Mouse (Mus musculus) midbrain, embryonic 12.5 days (tissue): ENCODE measurements around the gene Slc22a7. TPM values are rescaled to one million over a fixed set of nuclear protein-coding genes. Genes with fewer than 3 reads are reported as not detected.

ENCODE experiments used
- ATAC-seq: fragments of 200-750 bp; cut with Nextera tagmentation; 2 replicates; pipeline ENCODE4 v1.8.0; 2017; ENCODE audit warnings: low read depth, moderate TSS enrichment, moderate library complexity; ENCODE audit not compliant: low FRiP score
- H3K27ac ChIP-seq: fragments of 300-500 bp; sonication (generic); replicated peaks from 2 replicates; pipeline ENCODE4 v1.5.1; 2016; ENCODE audit warnings: mild to moderate bottlenecking
- H3K27me3 ChIP-seq: fragments of 300-500 bp; sonication (generic); 2 replicates; pipeline ENCODE4 v1.6.1; 2016; ENCODE audit warnings: mild to moderate bottlenecking
- H3K36me3 ChIP-seq: fragments of 300-500 bp; sonication (generic); 2 replicates; pipeline ENCODE4 v1.6.1; 2016
- H3K4me1 ChIP-seq: fragments of 300-500 bp; sonication (generic); 2 replicates; pipeline ENCODE4 v1.6.1; 2016
- H3K4me2 ChIP-seq: fragments of 300-500 bp; sonication (generic); replicated peaks from 2 replicates; pipeline ENCODE4 v1.6.1; 2016; ENCODE audit warnings: mild to moderate bottlenecking, moderate library complexity
- H3K4me3 ChIP-seq: fragments of 300-500 bp; sonication (generic); 2 replicates; pipeline ENCODE4 v1.5.1; 2016; ENCODE audit warnings: mild to moderate bottlenecking
- H3K9ac ChIP-seq: fragments of 300-500 bp; sonication (generic); replicated peaks from 2 replicates; pipeline ENCODE4 v1.6.1; 2016; ENCODE audit warnings: mild to moderate bottlenecking, moderate library complexity
- H3K9me3 ChIP-seq: fragments of 300-500 bp; sonication (generic); 2 replicates; pipeline ENCODE4 v1.6.1; 2016; ENCODE audit warnings: mild to moderate bottlenecking
- WGBS: fragments of 180-500 bp; shearing (Covaris S2); methylation state at CpG from one replicate; pipeline ENCODE4 v1.1.7; 2016; 5-methylcytosine and 5-hydroxymethylcytosine counted together
- polyA plus RNA-seq: library from polyadenylated mRNA; unstranded; fragments of >200 nt; fragmentation: Nextera tagmentation; extraction: Ambion mirVana; gene quantifications from 2 replicates; pipeline ENCODE4 v1.2.1, GENCODE M21; 2016

Slc22a7 gene
- not detected in 2 replicates for polyA plus RNA-seq

DNA sequence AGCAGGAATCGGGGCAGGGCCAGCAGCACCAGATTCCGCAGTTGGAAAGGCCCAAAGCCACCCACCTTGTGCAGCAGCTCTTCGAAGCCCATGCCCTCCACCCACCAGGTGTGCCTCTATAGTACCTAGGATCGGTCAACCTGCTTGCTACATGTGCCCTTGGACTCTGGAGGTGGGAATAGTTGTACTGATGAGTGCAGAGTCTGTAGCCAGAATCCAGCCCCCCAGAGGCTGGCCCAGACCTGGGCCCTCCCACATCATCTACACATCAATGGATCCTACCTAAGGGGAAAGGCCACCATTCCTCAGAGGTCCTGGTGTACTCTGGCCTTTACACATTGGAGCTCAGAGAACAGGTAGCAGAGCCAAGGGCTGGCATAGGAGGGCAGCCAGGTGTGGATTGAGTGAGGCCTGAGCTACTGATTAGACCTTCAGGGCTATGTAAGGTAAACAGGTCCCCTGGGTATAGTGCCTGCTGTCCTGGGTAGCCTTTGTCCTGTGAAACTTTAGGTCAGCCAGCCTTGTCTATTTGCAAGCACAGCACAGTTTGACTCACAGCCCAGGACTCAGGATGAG, at the start of gene Slc22a7:
Gene Slc22a7, minus strand, starts transcription at position 160 of the 576 bp plus-strand sequence.
- no peak for ATAC-seq
- Histone ChIP-seq H3K9me3 (no peaks in the 10 kb centered on the region), H3K36me3 (no peaks in the 10 kb centered on the region), H3K27me3 (peaks cover 53% of the 10 kb centered on the region), H3K27ac (no peak within 1 kb of the TSS), H3K4me3 (no peak within 1 kb of the TSS), H3K4me1 (peaks cover 11% of the 10 kb centered on the region; the same call in 1 of the 2 replicates), H3K9ac (no peak within 1 kb of the TSS), H3K4me2 (no peak within 1 kb of the TSS)
- WGBS: 79% methylated on average over 4 of the region's 4 CpGs

DNA sequence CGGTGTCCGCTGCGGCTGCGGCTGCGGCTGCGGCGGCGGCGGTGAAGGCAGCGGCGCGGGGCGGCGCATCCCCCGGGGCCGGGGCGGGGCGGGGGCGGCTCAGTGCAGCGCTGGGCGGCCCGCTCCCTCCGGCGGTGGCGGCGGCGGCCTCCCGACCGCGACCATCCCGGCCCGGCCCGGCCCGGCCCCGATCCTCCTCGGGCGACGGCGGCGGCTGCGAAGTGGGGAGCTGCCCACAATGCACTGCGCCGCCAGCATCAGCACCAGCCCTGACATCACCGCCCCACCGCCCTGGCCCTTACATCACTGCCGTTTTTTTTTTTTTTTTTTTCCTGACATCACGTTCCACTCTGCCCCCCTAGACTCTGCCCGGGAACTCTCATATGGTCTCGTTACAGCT, 49.2 kb upstream of the Slc22a7 start, which contains the start of gene Ttbk1:
Gene Ttbk1, minus strand, starts transcription at position 245 of the 400 bp plus-strand sequence.
- Histone ChIP-seq H3K27ac (peak within 1 kb of the TSS; percentile 25; the same call in 1 of the 2 replicates), H3K4me1 (peaks cover 41% of the 10 kb centered on the region), H3K4me2 (peak within 1 kb of the TSS; percentile 78), H3K36me3 (no peaks in the 10 kb centered on the region), H3K9me3 (no peaks in the 10 kb centered on the region), H3K4me3 (peak within 1 kb of the TSS; percentile 92), H3K9ac (peak within 1 kb of the TSS; percentile 96), H3K27me3 (peaks cover 55% of the 10 kb centered on the region)
- WGBS: 1% methylated on average over 12 of the region's 49 CpGs
- ATAC-seq: peak; percentile 77

DNA sequence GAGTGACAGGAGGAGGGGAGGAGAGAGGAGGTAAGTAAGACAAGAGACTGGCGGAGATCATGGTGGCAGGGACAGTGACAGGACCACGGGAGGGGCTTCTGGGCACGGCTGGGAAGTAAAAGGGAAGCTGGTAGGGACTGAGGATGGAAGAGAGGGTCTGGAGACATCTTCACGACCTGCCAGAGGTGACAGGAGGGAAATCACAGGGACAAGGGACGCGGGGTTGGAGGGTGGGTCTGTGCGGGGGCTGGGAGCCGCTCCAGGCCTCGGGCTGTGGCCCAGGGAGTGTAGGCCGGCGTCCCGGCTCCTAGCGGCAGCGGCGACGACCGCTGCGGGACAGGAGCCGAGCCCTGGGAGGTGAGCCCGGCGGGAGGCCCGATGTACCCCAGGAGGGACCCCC, 48.7 kb upstream of the Slc22a7 start:
- H3K4me3 ChIP-seq: peak overlapping the region; percentile 92
- peak overlapping the region; percentile 25; the same call in 1 of the 2 replicates for H3K27ac ChIP-seq
- H3K27me3 ChIP-seq: peaks cover 55% of the 10 kb centered on the region
- peak overlapping the region; percentile 78 for H3K4me2 ChIP-seq
- peak overlapping the region; percentile 96 for H3K9ac ChIP-seq
- H3K4me1 ChIP-seq: peaks cover 41% of the 10 kb centered on the region
- WGBS: 2% methylated on average over 19 of the region's 22 CpGs
- H3K9me3 ChIP-seq: no peaks in the 10 kb centered on the region
- ATAC-seq: peak; percentile 50
- no peaks in the 10 kb centered on the region for H3K36me3 ChIP-seq

DNA sequence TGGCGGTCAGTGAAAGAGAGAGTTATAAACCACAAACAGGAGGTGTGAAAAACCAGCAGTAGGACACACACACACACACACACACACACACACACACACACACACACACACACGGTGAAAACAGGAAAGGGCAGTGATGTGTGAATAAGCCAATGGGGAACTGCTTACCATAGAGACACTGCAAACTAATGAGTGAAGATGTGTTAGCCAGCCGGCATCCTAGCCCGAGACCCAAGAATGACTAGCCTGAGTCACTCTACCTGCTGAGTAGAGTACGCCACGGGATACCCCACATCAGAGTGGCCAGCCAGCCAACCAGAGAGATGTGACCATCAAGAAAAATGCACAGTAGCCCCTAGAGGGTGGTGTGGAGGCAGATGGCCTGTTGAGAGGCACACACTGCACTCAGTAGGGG, 46.2 kb upstream of the Slc22a7 start:
- 16% methylated on average over 6 of the region's 6 CpGs for WGBS
- Histone ChIP-seq H3K27ac (no peak overlapping the region; the same call in 1 of the 2 replicates), H3K4me2 (peak overlapping the region; percentile 67), H3K27me3 (peaks cover 46% of the 10 kb centered on the region), H3K4me3 (peak overlapping the region; percentile 41), H3K9me3 (no peaks in the 10 kb centered on the region), H3K36me3 (peaks cover 18% of the 10 kb centered on the region), H3K4me1 (peaks cover 41% of the 10 kb centered on the region), H3K9ac (peak overlapping the region; percentile 59)
- ATAC-seq: no peak

DNA sequence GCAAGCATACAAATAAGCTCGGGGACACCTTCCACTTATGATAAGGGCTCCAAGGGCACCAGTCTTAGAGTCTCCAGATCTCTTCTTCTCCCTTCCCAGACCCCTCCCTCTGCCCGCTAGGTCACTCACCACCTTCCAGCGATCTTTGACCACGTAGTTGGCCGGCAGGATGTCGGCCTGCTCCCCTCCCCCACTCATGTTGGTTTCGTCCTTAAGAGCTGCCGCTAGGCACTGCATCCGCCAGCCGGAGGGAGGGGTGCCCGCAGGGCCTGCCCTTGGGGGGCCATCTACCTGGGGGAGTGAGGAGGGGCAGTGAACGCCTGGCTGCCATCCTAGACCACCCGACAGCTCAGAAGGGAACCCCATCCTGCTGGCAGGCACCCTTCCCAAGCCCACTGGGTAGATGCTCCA, 45.8 kb upstream of the Slc22a7 start:
- peak overlapping the region; percentile 59 for H3K9ac ChIP-seq
- 2% methylated on average over 13 of the region's 13 CpGs for WGBS
- peaks cover 22% of the 10 kb centered on the region for H3K36me3 ChIP-seq
- ATAC-seq: peak; percentile 17; the same call in 1 of the 2 replicates
- peak overlapping the region; percentile 67 for H3K4me2 ChIP-seq
- no peaks in the 10 kb centered on the region for H3K9me3 ChIP-seq
- H3K27me3 ChIP-seq: peaks cover 44% of the 10 kb centered on the region
- peaks cover 41% of the 10 kb centered on the region for H3K4me1 ChIP-seq
- H3K27ac ChIP-seq: no peak overlapping the region; the same call in 1 of the 2 replicates
- H3K4me3 ChIP-seq: peak overlapping the region; percentile 41

DNA sequence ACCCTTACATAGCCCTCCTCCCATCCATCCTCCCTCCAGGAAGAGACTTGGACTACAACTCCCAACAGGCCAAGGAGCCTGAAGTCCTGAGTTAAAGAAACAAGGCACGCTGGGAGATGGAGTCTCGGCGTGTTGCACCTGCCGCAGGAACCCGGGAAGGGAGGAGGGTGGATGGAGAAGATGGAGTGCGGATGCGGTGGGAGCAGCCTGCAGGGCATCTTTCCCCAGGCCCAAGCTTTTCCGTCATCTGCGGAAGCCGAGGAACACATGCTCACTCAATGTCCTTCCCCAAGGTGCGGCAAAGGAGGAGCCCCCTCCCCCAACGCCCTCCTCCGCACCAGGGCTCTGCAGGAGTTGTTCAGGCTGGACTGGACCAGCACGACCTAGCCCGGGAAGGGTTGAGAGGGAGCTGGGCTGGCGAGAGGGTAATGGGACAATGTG, 45.3 kb upstream of the Slc22a7 start:
- H3K9me3 ChIP-seq: no peaks in the 10 kb centered on the region
- peaks cover 40% of the 10 kb centered on the region for H3K27me3 ChIP-seq
- WGBS: 2% methylated on average over 16 of the region's 16 CpGs
- ATAC-seq: peak; percentile 47
- peak overlapping the region; percentile 41 for H3K4me3 ChIP-seq
- no peak overlapping the region; the same call in 1 of the 2 replicates for H3K27ac ChIP-seq
- peaks cover 27% of the 10 kb centered on the region for H3K36me3 ChIP-seq
- peak overlapping the region; percentile 67 for H3K4me2 ChIP-seq
- H3K4me1 ChIP-seq: peaks cover 41% of the 10 kb centered on the region
- H3K9ac ChIP-seq: peak overlapping the region; percentile 59

DNA sequence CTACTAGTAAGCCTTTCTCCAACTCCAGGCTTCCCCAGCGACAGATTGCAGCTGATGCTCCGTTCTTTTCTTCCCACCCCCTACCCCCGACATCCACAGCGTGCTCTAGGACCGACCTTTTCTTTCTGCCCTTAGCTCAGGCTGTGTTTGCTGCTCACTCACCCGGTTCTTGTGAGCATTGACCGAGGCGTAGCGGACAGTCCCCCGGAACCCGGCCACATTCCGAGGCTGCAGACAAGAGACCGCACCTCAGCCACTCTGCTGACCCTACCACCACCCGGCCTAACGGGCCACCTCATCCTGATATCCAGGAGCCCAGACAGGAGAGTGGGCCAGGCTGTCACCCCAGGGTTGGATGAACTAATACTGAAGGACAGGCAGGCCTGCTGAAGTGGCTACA, 39.0 kb upstream of the Slc22a7 start:
- H3K9me3 ChIP-seq: no peaks in the 10 kb centered on the region
- peaks cover 5% of the 10 kb centered on the region; the same call in 1 of the 2 replicates for H3K4me1 ChIP-seq
- ATAC-seq: no peak
- no peak overlapping the region for H3K4me2 ChIP-seq
- no peaks in the 10 kb centered on the region for H3K27me3 ChIP-seq
- H3K27ac ChIP-seq: no peak overlapping the region
- H3K4me3 ChIP-seq: no peak overlapping the region
- 85% methylated on average over 15 of the region's 15 CpGs for WGBS
- peaks cover 84% of the 10 kb centered on the region for H3K36me3 ChIP-seq
- no peak overlapping the region for H3K9ac ChIP-seq

DNA sequence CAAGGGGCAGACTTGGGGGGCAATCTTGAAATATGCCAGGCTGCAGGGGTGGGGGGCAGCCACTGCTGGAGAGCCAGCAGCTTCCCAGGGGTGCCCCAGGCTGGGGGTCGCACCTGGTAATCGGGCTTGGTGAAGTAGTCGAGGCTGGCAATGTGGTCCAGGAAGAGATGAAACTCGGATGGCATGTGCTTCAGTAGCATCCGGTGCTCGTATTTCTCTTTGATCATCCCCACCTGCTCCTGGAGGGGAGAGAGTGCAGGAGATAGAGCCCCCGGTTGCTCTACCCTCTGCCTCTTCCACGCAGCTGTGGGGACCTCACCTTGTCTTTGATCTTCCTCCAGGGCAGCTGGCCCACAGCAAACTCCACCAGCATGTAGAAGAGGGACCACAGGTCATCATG, 38.3 kb upstream of the Slc22a7 start:
- H3K4me3 ChIP-seq: no peak overlapping the region
- H3K27ac ChIP-seq: no peak overlapping the region
- H3K9ac ChIP-seq: no peak overlapping the region
- no peaks in the 10 kb centered on the region for H3K27me3 ChIP-seq
- H3K4me2 ChIP-seq: no peak overlapping the region
- no peaks in the 10 kb centered on the region for H3K9me3 ChIP-seq
- peaks cover 5% of the 10 kb centered on the region; the same call in 1 of the 2 replicates for H3K4me1 ChIP-seq
- WGBS: 81% methylated on average over 8 of the region's 8 CpGs
- peaks cover 89% of the 10 kb centered on the region for H3K36me3 ChIP-seq
- ATAC-seq: no peak

DNA sequence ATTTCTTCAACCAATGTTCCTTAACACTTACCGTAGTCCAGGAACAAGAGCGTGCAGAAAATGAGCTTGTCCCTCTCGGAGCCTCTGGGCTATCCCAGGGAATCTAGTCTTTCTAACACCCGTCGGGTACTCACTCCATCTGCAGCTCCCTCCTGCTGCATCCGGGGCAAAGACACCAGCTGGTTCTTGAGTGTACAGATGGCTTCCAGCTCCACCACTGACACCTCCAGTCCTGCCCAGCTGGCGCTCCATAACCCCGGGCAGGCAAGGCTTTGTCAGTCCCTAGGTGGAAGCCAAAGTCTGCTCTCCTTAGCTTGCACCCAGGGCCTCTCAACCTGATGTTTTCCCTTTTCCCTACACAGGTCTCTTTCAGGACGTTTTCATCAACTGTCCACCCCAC, 29.6 kb upstream of the Slc22a7 start:
- Histone ChIP-seq H3K36me3 (peaks cover 82% of the 10 kb centered on the region), H3K4me3 (no peak overlapping the region), H3K4me2 (no peak overlapping the region), H3K4me1 (no peaks in the 10 kb centered on the region), H3K9ac (no peak overlapping the region), H3K27me3 (no peaks in the 10 kb centered on the region), H3K27ac (no peak overlapping the region), H3K9me3 (no peaks in the 10 kb centered on the region)
- WGBS: 74% methylated on average over 9 of the region's 9 CpGs
- ATAC-seq: no peak

DNA sequence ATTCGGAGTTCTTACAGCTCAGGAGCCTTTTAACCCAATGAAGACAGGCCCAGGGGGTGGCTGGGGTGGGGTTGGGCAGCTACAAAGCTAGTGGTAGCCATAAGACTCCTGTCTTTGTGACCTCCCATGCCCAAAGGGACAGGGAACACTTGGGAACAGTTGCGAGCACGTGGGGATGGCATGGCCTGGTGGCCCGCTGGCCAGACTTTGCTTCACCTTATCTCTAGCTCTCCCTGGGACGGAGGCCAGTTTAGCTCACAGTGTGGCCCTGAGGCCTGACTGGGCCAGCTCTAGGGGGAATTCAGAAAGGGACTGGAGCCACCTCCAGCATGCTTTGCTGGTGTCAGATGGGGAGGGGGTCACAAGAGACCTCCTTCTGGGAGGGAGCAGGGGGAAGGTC, 24.0 kb upstream of the Slc22a7 start:
- WGBS: 89% methylated on average over 5 of the region's 5 CpGs
- Histone ChIP-seq H3K9me3 (no peaks in the 10 kb centered on the region), H3K4me1 (0 out of 2 replicates have a peak, but pooled peaks cover 9% of the 10 kb centered on the region), H3K27ac (no peak overlapping the region), H3K4me2 (no peak overlapping the region), H3K4me3 (no peak overlapping the region), H3K36me3 (peaks cover 50% of the 10 kb centered on the region), H3K9ac (no peak overlapping the region), H3K27me3 (peaks cover 44% of the 10 kb centered on the region)
- ATAC-seq: no peak

DNA sequence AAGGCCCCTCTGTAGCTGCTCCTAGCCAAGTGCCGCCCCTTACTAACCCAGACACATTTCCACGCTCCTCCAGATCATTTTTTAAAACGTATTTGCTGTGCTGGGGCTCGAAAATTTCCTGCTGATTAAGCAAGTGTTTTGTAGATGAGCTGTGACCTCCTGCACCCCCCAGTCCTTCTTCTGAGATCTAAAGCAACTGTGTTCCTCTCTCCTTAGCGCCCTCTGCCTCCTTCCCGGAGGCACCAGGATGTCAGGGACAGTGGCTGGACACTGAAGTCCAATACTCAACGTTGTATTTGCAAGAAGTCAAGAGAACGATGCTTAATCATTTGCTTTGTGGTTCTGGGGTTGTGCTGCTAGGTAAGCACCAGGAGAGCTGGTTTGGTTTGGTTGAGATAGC, 23.1 kb upstream of the Slc22a7 start:
- H3K27ac ChIP-seq: no peak overlapping the region
- H3K9ac ChIP-seq: no peak overlapping the region
- no peak for ATAC-seq
- peaks cover 53% of the 10 kb centered on the region for H3K27me3 ChIP-seq
- H3K4me3 ChIP-seq: no peak overlapping the region
- peaks cover 41% of the 10 kb centered on the region for H3K36me3 ChIP-seq
- no peaks in the 10 kb centered on the region for H3K9me3 ChIP-seq
- 13% methylated on average over 8 of the region's 8 CpGs for WGBS
- H3K4me2 ChIP-seq: 0 out of 2 replicates have a peak overlapping the region, but pooled peaks have one; percentile 24
- 0 out of 2 replicates have a peak, but pooled peaks cover 9% of the 10 kb centered on the region for H3K4me1 ChIP-seq

DNA sequence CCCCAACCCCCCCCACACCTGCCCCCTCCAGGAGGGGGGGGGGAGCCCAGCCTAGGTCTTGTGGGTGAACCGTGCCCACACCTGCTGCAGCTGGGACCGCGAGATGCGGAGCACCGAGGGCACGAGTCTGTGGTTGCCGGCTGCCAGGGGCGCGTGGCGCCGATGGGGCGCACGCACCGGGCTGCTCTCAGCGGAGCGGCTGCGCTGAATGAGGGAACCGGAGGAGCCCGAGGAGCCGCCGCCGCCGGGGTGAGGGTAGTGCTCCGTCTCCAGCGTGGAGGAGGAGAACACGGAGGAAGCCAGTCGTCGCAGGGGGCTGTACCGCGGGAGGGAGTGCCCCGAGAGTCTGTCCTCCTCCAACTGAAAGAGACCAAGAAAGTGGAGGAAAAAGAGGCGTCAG, 22.4 kb upstream of the Slc22a7 start:
- no peak overlapping the region for H3K27ac ChIP-seq
- peak overlapping the region; percentile 25; the same call in 1 of the 2 replicates for H3K9ac ChIP-seq
- peaks cover 34% of the 10 kb centered on the region for H3K36me3 ChIP-seq
- peaks cover 15% of the 10 kb centered on the region for H3K4me1 ChIP-seq
- H3K9me3 ChIP-seq: no peaks in the 10 kb centered on the region
- H3K27me3 ChIP-seq: peaks cover 59% of the 10 kb centered on the region
- WGBS: 2% methylated on average over 31 of the region's 32 CpGs
- no peak for ATAC-seq
- peak overlapping the region; percentile 1; the same call in 1 of the 2 replicates for H3K4me3 ChIP-seq
- H3K4me2 ChIP-seq: peak overlapping the region; percentile 24; the same call in 1 of the 2 replicates
